Mouse (Mus musculus): ENCODE data around the gene Xirp1. TPM values are rescaled to one million over a fixed set of nuclear protein-coding genes. Genes with fewer than 3 reads are reported as not detected.

Gene Xirp1
- polyA plus RNA-seq, 1 experiment = 0.67 TPM

- Histone ChIP-seq H3K4me3 (ENCODE audit: control insufficient read depth, low read depth, low read length) (peak overlapping the region; percentile 90), H3K27ac (ENCODE audit: control insufficient read depth, insufficient read depth, low read depth, low read length) (peak overlapping the region; percentile 72), H3K36me3 (ENCODE audit: control insufficient read depth, insufficient read depth, low read length) (no peaks in the 10 kb centered on the region), H3K4me1 (ENCODE audit: control insufficient read depth, insufficient read depth, low read length) (peaks cover 34% of the 10 kb centered on the region), H3K27me3 (ENCODE audit: control insufficient read depth, insufficient read depth, low read length) (peaks cover 2% of the 10 kb centered on the region; the same call in 1 of the 2 replicates)
- TF ChIP-seq POLR2A (IDR thresholded peaks at IDR 0.05; ENCODE audit: control insufficient read depth, low read depth, low read length) = no peak
- peak; percentile 7; the same call in 1 of the 2 replicates for TF ChIP-seq CTCF (IDR thresholded peaks at IDR 0.05; ENCODE audit: control insufficient read depth, insufficient read depth, insufficient replicate concordance, low read depth, low read length)
Observed at GRCm38 (mm10) chr9:119982241-119982811, 41.1 kb downstream of the Xirp1 start.

GRCm38 (mm10) chr9:119981183-119982179 lies 41.9 kb downstream of the Xirp1 start:
- no peak for TF ChIP-seq POLR2A (IDR thresholded peaks at IDR 0.05; ENCODE audit: control insufficient read depth, low read depth, low read length)
- no peak for TF ChIP-seq CTCF (IDR thresholded peaks at IDR 0.05; ENCODE audit: control insufficient read depth, insufficient read depth, insufficient replicate concordance, low read depth, low read length)
- Histone ChIP-seq H3K4me3 (ENCODE audit: control insufficient read depth, low read depth, low read length) (peak overlapping the region; percentile 90), H3K4me1 (ENCODE audit: control insufficient read depth, insufficient read depth, low read length) (peaks cover 40% of the 10 kb centered on the region), H3K27me3 (ENCODE audit: control insufficient read depth, insufficient read depth, low read length) (peaks cover 2% of the 10 kb centered on the region; the same call in 1 of the 2 replicates), H3K36me3 (ENCODE audit: control insufficient read depth, insufficient read depth, low read length) (no peaks in the 10 kb centered on the region), H3K27ac (ENCODE audit: control insufficient read depth, insufficient read depth, low read depth, low read length) (peak overlapping the region; percentile 39; the same call in 1 of the 2 replicates)

GRCm38 (mm10) chr9:119980770-119981182 lies 42.6 kb downstream of the Xirp1 start:
- H3K4me1 ChIP-seq (ENCODE audit: control insufficient read depth, insufficient read depth, low read length) = peaks cover 40% of the 10 kb centered on the region
- H3K27me3 ChIP-seq (ENCODE audit: control insufficient read depth, insufficient read depth, low read length) = peaks cover 2% of the 10 kb centered on the region; the same call in 1 of the 2 replicates
- no peaks in the 10 kb centered on the region for H3K36me3 ChIP-seq (ENCODE audit: control insufficient read depth, insufficient read depth, low read length)
- peak overlapping the region; percentile 27; the same call in 1 of the 2 replicates for H3K27ac ChIP-seq (ENCODE audit: control insufficient read depth, insufficient read depth, low read depth, low read length)
- H3K4me3 ChIP-seq (ENCODE audit: control insufficient read depth, low read depth, low read length) = peak overlapping the region; percentile 90
- TF ChIP-seq POLR2A (IDR thresholded peaks at IDR 0.05; ENCODE audit: control insufficient read depth, low read depth, low read length) = no peak
- TF ChIP-seq CTCF (IDR thresholded peaks at IDR 0.05; ENCODE audit: control insufficient read depth, insufficient read depth, insufficient replicate concordance, low read depth, low read length) = no peak

GRCm38 (mm10) chr9:119979749-119980148 lies 43.6 kb downstream of the Xirp1 start:
- no peak overlapping the region; the same call in 1 of the 2 replicates for H3K4me3 ChIP-seq (ENCODE audit: control insufficient read depth, low read depth, low read length)
- peaks cover 2% of the 10 kb centered on the region; the same call in 1 of the 2 replicates for H3K27me3 ChIP-seq (ENCODE audit: control insufficient read depth, insufficient read depth, low read length)
- peaks cover 43% of the 10 kb centered on the region for H3K4me1 ChIP-seq (ENCODE audit: control insufficient read depth, insufficient read depth, low read length)
- H3K36me3 ChIP-seq (ENCODE audit: control insufficient read depth, insufficient read depth, low read length) = no peaks in the 10 kb centered on the region
- H3K27ac ChIP-seq (ENCODE audit: control insufficient read depth, insufficient read depth, low read depth, low read length) = no peak overlapping the region
- TF ChIP-seq CTCF (IDR thresholded peaks at IDR 0.05; ENCODE audit: control insufficient read depth, insufficient read depth, insufficient replicate concordance, low read depth, low read length) (no peak), POLR2A (IDR thresholded peaks at IDR 0.05; ENCODE audit: control insufficient read depth, low read depth, low read length) (peak; percentile 27; the same call in 1 of the 2 replicates)

- H3K36me3 ChIP-seq (ENCODE audit: control insufficient read depth, insufficient read depth, low read length) = no peaks in the 10 kb centered on the region
- H3K27me3 ChIP-seq (ENCODE audit: control insufficient read depth, insufficient read depth, low read length) = peaks cover 2% of the 10 kb centered on the region; the same call in 1 of the 2 replicates
- no peak overlapping the region for H3K27ac ChIP-seq (ENCODE audit: control insufficient read depth, insufficient read depth, low read depth, low read length)
- no peak overlapping the region for H3K4me3 ChIP-seq (ENCODE audit: control insufficient read depth, low read depth, low read length)
- TF ChIP-seq CTCF (IDR thresholded peaks at IDR 0.05; ENCODE audit: control insufficient read depth, insufficient read depth, insufficient replicate concordance, low read depth, low read length) (no peak), POLR2A (IDR thresholded peaks at IDR 0.05; ENCODE audit: control insufficient read depth, low read depth, low read length) (no peak)
- peaks cover 35% of the 10 kb centered on the region for H3K4me1 ChIP-seq (ENCODE audit: control insufficient read depth, insufficient read depth, low read length)
Observed at GRCm38 (mm10) chr9:119978811-119979441, 44.5 kb downstream of the Xirp1 start.

- no peak overlapping the region for H3K4me3 ChIP-seq (ENCODE audit: control insufficient read depth, low read depth, low read length)
- H3K27ac ChIP-seq (ENCODE audit: control insufficient read depth, insufficient read depth, low read depth, low read length) = no peak overlapping the region
- peaks cover 2% of the 10 kb centered on the region; the same call in 1 of the 2 replicates for H3K27me3 ChIP-seq (ENCODE audit: control insufficient read depth, insufficient read depth, low read length)
- peaks cover 37% of the 10 kb centered on the region for H3K4me1 ChIP-seq (ENCODE audit: control insufficient read depth, insufficient read depth, low read length)
- H3K36me3 ChIP-seq (ENCODE audit: control insufficient read depth, insufficient read depth, low read length) = no peaks in the 10 kb centered on the region
- TF ChIP-seq CTCF (IDR thresholded peaks at IDR 0.05; ENCODE audit: control insufficient read depth, insufficient read depth, insufficient replicate concordance, low read depth, low read length) (no peak), POLR2A (IDR thresholded peaks at IDR 0.05; ENCODE audit: control insufficient read depth, low read depth, low read length) (no peak)
Observed at GRCm38 (mm10) chr9:119978151-119978810, 45.1 kb downstream of the Xirp1 start.

Data from testis, adult 2 months (tissue).